Mouse (Mus musculus) brain, adult 2 months (tissue): Measurements from ENCODE around the gene 1700020N01Rik.

Source experiments
- DNase-seq: peaks from one replicate; pipeline ENCODE4 v3.0.0; 2011; ENCODE audit warnings: low read depth, low spot score

The 1700020N01Rik gene

DNA sequence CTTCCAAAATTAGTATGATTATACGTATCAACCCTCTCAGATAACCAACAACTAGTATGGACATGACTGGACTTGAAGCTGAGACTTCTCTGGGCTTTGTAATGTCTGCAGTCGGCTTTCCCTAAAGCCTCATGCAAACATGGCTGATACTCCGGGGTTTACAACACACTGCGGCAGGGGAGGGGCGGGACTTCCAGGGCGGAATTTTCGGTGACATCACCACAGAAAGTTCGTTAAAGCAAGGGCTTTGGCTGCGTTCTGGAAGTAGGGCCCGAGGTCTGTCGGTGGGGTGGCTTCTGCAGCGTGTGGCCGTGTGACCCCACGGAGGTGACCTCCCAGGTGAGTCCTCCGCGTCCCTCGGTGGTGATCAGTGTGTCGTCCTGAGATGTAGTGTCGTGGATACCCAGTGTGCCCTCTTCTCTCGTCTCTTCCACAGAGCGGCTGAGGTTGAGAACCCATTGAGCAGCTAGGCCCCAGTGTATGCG is at the start of gene 1700020N01Rik:
1700020N01Rik (plus strand) TSS at position 250 of the 485 bp plus-strand sequence.
- DNase-seq: no peak

DNA sequence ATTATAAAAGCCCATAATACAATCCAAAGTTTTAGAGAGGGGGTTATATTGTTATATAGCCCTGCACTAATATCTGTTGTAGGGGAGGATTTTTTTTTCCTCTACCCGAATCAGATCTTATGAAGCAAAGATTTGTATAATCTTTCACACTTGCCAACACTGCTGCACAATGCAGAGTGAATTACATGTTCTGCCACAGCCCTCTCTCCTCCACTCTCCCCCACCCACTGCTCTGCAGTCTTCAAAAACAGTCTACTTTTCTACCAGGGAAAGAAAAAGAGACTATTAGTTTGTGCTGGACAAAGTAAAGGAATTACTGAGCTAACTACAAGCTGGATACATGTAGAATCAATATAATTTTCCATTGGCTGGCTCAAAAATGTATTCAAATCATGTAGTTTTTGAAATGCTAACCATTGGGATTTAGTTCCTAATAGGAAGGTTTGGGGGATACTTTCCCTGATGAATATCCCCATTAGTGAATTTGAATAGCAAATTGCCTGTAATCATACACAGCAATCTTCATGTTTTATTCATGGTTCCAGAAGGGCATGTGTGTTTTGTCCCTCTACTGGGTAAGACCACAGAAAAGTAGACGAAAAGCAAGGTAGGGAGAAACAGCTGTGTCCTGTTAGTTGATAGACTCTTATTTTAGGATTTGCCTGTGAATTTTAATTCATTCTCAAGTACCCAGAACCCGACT is 49.2 kb upstream of the 1700020N01Rik start:
- peak; percentile 26 for DNase-seq

- DNase-seq: no peak
These were observed 48.2 kb upstream of the 1700020N01Rik start for GRCm38 (mm10) chr10:21544721-21545120.

GRCm38 (mm10) chr10:21545446-21545845 is 47.5 kb upstream of the 1700020N01Rik start:
- no peak for DNase-seq

- DNase-seq: no peak
These were observed 44.0 kb upstream of the 1700020N01Rik start for GRCm38 (mm10) chr10:21548871-21549505.

DNA sequence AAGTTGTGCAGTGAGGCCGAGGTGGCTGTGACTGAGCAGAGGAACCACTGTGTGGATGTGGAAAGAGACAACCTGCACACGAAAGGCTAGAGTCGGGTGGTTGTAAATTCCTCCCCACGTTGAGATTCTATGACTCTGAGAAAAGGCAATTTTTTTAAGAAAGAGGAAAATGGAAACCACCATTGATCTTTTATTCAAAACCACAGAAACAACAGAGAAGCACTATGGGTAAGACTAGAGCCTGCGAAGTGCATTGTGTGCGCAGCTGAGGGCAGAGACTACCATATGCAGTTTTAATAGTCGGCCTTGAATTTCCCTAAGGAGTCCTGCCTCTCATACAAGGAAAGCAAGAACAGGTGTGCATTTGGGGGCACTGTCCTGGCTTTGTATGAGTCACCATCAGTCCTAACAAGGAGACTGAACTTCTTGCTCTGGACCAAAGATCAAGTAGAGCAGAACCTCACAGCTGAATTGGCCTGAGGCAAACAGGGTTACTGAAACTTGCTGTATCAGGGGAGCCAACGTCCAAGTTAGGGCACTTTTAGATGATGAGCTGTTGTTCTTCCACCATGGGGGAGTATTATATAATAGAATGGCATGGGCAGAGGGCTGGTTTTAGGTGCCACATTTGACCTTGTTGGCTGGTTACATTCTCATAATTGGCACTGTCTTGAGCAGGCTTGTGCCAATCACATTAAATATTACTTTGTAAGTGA is 39.8 kb upstream of the 1700020N01Rik start:
- DNase-seq: no peak

DNA sequence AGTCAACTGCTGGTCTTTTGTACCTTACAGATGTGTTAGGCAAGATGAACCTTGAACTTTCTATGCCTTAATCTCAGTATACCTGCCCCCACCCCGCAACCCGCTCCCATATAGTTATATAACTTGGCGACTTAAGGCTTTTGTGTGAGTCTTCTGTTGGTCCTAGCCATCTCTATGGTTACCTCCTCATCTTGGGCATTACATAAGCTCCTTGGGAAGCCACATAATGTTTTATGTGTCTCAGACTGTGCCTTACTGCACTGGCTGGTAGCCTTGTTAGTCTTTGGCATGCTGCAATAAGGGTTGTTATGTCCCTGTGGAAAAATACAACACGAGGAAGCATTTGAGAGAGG is 39.3 kb upstream of the 1700020N01Rik start:
- peak; percentile 20 for DNase-seq

DNA sequence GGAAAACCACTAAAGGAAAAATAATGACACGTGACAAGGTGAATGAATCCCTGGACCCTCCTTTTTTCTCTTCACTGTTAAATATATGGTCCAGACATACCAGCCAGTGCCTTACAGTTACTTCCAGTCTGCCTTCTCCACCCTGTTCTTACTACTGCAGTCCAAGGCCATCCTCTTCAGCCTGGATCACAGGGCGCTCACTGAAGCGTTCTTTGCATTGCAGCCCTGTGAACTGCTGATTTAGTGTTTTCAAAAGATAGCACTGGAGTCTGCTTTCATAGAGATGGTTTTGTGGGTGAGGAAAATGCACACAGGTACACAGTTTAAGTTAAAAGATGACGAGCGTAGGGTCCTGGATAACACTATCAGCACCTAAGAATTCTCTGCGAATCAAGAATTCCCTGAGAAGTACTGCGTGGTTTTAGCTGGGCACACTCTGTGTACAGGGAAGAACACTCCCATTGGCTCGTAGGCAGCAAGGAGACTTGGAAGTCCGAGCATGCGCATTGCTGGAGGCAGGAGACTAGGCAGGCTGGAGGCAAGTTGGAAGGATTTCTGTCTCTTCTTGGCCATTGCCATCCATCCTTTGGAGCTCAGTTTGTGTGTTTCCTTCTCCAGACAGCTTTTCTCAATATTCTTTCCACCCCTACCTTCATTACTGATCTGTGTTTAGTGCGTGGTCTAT is 37.9 kb upstream of the 1700020N01Rik start:
- no peak for DNase-seq

GRCm38 (mm10) chr10:21559769-21560168 is 33.2 kb upstream of the 1700020N01Rik start:
- peak; percentile 19 for DNase-seq

DNA sequence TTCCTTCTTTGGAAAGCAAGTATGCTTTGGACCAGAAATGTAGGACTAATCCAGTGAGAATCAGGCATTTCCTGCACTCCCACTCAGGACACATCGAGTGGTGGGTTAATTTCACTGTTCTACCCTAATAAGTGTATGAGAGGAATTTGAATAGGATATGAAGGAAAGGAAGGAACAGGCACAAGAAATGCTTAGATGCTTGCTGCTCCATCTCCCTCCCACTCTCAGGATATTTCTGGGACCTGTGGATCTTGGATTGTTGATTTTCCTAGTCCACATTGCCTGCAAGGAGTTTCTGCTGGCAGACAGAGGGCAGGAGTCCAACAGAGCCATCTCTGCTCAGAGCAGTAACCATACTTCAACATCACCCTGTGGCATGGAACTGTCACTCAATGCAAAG is 31.8 kb upstream of the 1700020N01Rik start:
- DNase-seq: peak; percentile 69

DNA sequence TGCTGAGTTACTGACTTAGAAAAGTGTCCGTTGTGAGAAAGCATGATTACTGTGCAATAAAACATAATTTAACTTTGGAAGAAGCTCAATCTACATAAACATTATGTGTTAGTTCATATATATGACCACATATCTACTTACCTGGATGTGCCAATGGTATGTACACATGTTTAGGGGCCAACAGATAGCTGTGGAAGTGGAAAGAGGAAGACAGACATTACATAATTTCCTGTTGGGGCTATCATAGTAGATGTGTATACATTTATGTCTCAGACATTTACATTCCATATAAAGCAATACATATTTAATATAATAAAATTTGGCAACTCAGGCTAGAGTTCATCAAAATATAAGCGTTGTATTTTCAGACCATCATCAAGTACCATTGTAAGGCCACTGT is 29.5 kb upstream of the 1700020N01Rik start:
- DNase-seq: no peak

DNA sequence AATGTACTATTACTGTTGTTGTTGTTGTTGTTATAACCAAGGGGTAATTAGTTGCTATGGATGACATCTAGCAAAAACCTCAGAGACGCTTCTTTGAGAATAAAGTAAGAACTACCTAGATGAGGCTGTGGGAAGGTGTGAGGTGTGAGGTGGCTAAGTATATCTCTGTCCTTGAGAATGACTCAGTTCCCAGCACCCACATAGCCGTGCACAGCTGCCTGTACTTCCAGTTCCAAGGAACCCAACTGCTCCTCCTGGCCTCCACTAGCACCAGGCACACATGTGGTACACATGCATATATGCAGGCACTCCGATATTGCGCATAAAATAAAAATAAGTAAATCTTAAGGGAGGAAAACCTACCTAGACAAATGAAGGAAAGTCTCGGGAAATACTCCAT is 28.8 kb upstream of the 1700020N01Rik start:
- DNase-seq: peak; percentile 65

DNA sequence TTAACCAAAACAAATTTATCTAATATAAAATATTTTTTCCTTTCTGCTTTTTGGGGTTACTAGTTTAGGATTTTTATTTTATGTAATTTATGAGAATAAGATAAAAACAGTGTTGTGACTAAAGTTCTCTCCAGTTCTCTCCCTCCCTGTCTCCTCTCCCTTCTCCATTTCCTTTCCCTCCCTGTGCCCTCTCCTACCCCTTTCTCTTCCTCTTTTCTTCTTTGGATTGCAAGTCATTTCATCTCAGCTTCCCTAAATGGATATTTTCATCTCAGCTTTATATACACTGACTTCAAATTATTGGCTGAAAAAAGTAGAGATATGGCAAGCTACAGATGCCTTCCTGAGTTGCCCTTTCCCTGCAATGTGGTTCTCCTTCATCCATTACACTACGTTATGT is 26.9 kb upstream of the 1700020N01Rik start:
- no peak for DNase-seq

DNA sequence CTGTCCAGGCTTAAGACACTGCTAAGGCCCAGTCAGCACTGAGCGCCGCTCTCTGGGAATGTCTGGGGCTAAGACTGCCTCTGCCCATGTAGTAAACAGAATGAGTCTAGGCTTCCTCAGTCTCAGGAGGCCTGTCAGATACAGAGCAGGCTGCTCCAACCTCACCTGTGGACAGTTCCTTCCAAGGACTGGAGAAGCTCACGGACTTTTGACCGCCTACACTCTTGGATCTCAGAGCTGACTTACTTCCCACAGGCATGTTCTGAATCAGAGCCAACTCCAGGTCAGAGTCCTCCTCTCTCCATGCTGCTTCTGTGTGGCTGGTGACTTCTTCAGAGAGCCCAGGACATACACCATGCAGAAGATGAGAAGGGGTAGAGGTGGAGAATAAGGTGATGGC is 21.3 kb upstream of the 1700020N01Rik start:
- no peak for DNase-seq

DNA sequence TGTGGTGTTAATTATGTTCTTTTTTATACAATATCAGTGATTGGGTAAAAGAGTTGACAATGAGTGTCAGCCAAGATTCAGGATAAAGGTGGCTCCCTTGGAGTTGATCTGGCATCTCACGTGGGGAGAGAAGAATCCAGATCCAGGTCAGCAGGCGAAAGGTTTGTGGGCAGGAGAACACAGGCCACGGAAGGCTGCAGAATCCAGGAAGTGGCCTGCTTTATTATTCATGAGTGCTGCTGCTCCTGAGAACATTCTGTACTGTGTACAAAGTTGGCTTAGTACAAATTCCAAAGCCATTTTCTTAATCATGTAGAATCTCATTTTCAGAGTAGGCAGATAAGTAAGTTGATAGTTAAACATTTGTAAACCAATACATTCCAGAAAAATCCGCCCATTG is 19.2 kb upstream of the 1700020N01Rik start:
- DNase-seq: no peak

DNA sequence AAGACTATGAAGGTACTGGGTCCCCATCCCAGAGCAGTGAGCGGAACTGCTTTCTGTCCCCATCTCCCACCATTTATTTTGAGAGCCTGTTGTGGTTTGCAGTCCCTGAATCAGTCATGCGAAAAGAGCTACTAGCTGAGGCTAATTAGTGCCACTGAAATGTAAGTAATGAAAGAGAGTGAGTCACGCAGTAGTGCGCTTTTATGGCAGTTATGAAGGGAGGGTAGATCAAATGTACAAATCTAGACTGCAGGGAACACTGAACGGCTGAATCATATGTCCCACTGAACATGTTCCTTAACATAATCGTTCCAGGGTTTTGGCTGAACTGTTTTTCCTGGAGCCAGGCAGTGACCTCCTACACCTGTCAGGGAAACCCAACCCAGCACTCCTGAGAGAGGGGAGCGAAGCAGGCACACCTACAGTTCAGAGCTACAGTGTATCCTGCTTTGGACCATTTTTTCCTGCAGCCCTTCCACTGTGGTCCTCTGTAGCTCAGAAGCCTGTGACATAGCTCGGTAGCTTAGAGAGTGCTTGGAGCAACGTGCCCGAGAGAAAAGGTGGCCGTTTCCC is 17.1 kb upstream of the 1700020N01Rik start:
- peak; percentile 45 for DNase-seq

GRCm38 (mm10) chr10:21577798-21578197 is 15.1 kb upstream of the 1700020N01Rik start:
- no peak for DNase-seq

DNA sequence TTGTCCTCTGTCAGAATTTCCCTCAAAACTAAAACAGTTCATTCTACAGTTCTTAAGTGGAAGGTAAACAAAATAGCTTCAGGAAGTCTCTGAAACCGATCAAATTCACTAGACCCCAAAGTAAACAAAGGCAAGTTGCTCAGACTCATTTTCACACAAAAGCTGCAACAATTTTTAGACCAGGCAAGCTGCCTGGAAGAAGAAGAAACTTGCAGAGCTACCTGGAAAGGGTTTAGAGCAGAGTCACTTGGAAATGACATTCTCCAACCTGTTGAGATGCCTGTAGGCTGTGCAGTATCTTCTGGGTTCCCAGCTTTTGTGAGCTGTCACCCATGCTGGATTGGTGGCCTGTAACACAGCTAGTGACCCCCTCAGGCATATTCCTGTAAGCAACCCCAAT is 11.4 kb upstream of the 1700020N01Rik start:
- no peak for DNase-seq

GRCm38 (mm10) chr10:21587041-21587440 is 5.9 kb upstream of the 1700020N01Rik start:
- no peak for DNase-seq

DNA sequence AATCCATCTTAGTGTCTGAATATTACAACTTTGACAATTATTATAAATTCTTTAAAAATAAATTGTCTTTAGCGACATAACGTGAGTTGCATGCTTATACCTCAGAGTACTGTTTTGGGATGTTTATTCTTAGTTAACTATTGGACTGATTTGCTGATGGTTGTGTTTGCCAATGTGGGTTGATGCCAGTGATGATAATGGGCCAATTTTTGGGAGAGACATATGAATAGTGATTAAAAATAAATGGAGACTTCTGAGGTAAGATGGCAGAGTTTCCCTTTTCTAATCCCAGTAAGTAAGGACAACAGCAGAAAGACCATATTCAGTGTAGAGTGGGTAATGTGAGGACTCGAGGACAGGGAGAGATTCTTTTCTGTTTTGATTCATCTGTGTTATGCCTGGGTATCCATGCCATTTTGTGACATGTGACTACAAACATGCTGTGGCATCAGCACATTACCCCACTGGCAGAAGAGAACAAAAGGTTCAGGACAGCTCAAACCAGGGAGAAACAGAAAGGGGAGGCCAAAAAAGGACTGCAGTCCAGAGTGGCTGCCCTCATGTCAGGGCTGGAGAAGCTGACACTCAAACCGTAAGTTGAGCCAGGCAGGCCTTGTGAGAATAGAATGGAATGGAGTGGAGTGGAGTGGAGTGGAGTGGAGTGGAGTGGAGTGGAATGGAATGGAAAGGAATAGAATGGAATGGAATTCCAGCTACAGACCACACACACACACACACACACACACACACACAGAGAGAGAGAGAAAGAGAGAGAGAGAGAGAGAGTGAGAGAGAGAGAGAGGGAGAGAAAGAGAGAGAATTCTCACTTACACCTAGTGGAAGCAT is 4.7 kb upstream of the 1700020N01Rik start:
- DNase-seq: no peak

GRCm38 (mm10) chr10:21600931-21601330 is 8.0 kb downstream of the 1700020N01Rik start:
- peak; percentile 85 for DNase-seq
